Mouse (Mus musculus): ENCODE data around the gene Sgsm2. TPM values are rescaled to one million over a fixed set of nuclear protein-coding genes. Genes with fewer than 3 reads are reported as not detected.

The Sgsm2 gene
- polyA plus RNA-seq, 1 experiment = 29.0 TPM

DNA sequence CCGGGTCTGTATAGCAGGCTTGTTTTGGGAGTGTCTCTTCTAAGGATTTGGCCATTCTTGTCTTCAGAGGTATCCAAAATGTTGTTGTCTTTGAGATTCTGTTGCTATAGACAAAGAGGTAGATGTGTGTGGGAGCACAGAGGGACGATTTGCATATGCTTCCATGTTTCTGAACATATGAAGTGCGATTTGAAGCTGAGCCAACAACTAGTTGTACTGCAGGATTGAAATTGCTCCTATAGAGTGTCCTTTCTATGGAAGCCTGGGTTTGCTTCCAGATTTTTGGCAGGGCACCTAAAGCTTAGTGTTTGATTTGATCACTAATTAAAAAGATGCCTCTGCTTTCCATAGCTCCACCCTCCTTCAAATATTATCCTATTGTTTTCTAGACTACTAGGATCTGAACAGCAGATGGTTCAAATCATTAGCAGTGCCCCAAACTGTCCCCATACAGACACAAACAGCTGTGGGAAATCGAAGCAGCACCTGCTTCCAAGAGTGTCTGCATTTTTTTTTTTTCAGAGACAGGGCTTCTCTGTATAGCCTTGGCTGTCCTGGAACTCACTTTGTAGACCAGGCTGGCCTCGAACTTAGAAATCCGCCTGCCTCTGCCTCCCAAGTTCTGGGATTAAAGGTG, 89.5 kb downstream of the Sgsm2 start:
- TF ChIP-seq POLR2A (IDR thresholded peaks at IDR 0.05; ENCODE audit: borderline replicate concordance, insufficient read depth, low read length) = no peak
- TF ChIP-seq CTCF (IDR thresholded peaks at IDR 0.05; ENCODE audit: borderline replicate concordance, insufficient read depth, low read depth, low read length) = no peak
- Histone ChIP-seq H3K27ac (ENCODE audit: insufficient read depth, low read length) (no peak overlapping the region), H3K27me3 (ENCODE audit: control insufficient read depth, insufficient read depth, low read length) (no peaks in the 10 kb centered on the region), H3K4me1 (ENCODE audit: control insufficient read depth, insufficient read depth, low read length) (no peaks in the 10 kb centered on the region), H3K4me3 (replicated peaks; ENCODE audit: insufficient read depth, low read depth, low read length) (no peak overlapping the region)
- no peak for DNase-seq
- 82% methylated on average over 6 of the region's 6 CpGs for WGBS

DNA sequence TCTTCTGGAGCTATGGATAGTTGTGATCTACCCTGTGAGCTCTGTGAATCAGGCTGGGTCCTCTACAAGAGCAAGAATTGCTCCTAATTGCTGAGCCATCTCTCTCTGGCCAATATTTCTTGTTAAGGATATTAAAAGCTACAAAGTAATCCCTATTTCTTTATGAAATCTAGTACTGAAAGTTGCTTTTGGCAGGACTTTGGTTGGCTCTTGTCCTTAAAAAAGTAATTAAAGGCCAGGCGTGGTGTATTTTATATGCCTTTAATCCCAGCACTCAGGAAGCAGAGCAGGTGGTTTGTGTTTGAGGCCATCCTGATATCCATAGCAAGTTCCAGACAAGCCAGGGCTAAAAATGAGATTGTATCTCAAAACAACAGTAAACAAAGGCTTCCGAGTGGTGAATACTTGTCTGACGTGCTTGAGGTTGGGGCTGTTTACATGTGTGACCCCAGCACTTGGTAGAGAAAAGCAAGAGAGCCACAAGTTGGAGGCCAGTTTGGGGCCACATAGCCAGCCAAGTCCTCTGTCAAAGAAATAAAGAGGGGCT, 92.7 kb downstream of the Sgsm2 start:
- 89% methylated on average over 3 of the region's 3 CpGs for WGBS
- Histone ChIP-seq H3K27me3 (ENCODE audit: control insufficient read depth, insufficient read depth, low read length) (no peaks in the 10 kb centered on the region), H3K4me1 (ENCODE audit: control insufficient read depth, insufficient read depth, low read length) (no peaks in the 10 kb centered on the region), H3K4me3 (replicated peaks; ENCODE audit: insufficient read depth, low read depth, low read length) (no peak overlapping the region), H3K27ac (ENCODE audit: insufficient read depth, low read length) (no peak overlapping the region)
- no peak for DNase-seq
- TF ChIP-seq CTCF (IDR thresholded peaks at IDR 0.05; ENCODE audit: borderline replicate concordance, insufficient read depth, low read depth, low read length) (no peak), POLR2A (IDR thresholded peaks at IDR 0.05; ENCODE audit: borderline replicate concordance, insufficient read depth, low read length) (no peak)

DNA sequence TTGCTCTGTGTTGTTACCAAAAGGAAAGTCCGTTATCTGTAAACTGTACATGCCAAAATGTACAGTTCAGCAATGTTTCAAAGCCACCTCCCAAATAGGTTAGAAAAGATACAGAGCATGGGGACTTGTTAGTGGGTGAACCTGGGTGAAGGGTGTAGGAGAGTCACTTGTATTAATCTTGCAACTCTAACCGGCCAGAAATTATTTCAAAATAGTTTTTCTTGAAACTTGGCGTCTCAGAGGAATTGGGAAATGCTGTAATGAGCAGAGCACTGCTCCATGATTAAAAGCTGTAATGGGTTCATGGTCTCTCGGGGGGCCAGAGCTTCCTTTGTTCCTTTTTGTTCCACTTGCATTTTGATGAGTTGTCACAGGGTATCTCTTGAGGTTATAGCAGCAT, 96.2 kb downstream of the Sgsm2 start:
- no peaks in the 10 kb centered on the region for H3K27me3 ChIP-seq (ENCODE audit: control insufficient read depth, insufficient read depth, low read length)
- no peak overlapping the region for H3K4me3 ChIP-seq (replicated peaks; ENCODE audit: insufficient read depth, low read depth, low read length)
- DNase-seq = no peak
- WGBS = 82% methylated on average over 4 of the region's 4 CpGs
- no peak for TF ChIP-seq CTCF (IDR thresholded peaks at IDR 0.05; ENCODE audit: borderline replicate concordance, insufficient read depth, low read depth, low read length)
- TF ChIP-seq POLR2A (IDR thresholded peaks at IDR 0.05; ENCODE audit: borderline replicate concordance, insufficient read depth, low read length) = no peak
- H3K4me1 ChIP-seq (ENCODE audit: control insufficient read depth, insufficient read depth, low read length) = no peaks in the 10 kb centered on the region
- H3K27ac ChIP-seq (ENCODE audit: insufficient read depth, low read length) = no peak overlapping the region

Other genes starting within 250 kb of the Sgsm2 start
- 67.4 and 68.4 TPM in 2 replicates for gene Cluh, start 247.6 kb downstream of the Sgsm2 start, polyA plus RNA-seq (2012; rRNA removed)
- 185 and 190 TPM in 2 replicates for gene Pafah1b1, start 172.4 kb downstream of the Sgsm2 start, polyA plus RNA-seq (2012; rRNA removed)
- gene Mettl16, start 126.2 kb downstream of the Sgsm2 start, polyA plus RNA-seq (2012; rRNA removed) = 17.6 and 18.5 TPM in 2 replicates
- 17.9 and 18.0 TPM in 2 replicates for gene Mnt, start 66.1 kb downstream of the Sgsm2 start, polyA plus RNA-seq (2012; rRNA removed)
- gene Tsr1, start 1.0 kb upstream of the Sgsm2 start, polyA plus RNA-seq (2012; rRNA removed) = 16.1 and 17.4 TPM in 2 replicates
- gene Smg6, start 28.8 kb upstream of the Sgsm2 start, polyA plus RNA-seq (2012; rRNA removed) = 31.1 and 31.6 TPM in 2 replicates
- 36.5 and 37.8 TPM in 2 replicates for gene Srr, start 28.9 kb upstream of the Sgsm2 start, polyA plus RNA-seq (2012; rRNA removed)